Mouse (Mus musculus) stomach, embryonic 16.5 days (tissue): Measurements from ENCODE around the gene Dip2b. TPM values are rescaled to one million over a fixed set of nuclear protein-coding genes. Genes with fewer than 3 reads are reported as not detected.

ENCODE experiments used
- ATAC-seq: fragments of 200-750 bp; cut with Nextera tagmentation; 2 replicates; pipeline ENCODE4 v1.8.0; 2017; ENCODE audit warnings: moderate number of reproducible peaks, moderate TSS enrichment; ENCODE audit not compliant: insufficient read depth, low FRiP score
- H3K27ac ChIP-seq: fragments of 300-500 bp; sonication (generic); 2 replicates; pipeline ENCODE4 v1.5.1; 2014; ENCODE audit warnings: low read length
- H3K27me3 ChIP-seq: fragments of 300-500 bp; sonication (generic); 2 replicates; pipeline ENCODE4 v1.6.1; 2014; ENCODE audit warnings: low read length, control low read depth, mixed read lengths; ENCODE audit not compliant: control insufficient read depth, insufficient read depth
- H3K36me3 ChIP-seq: fragments of 300-500 bp; sonication (generic); 2 replicates; pipeline ENCODE4 v1.6.1; 2014; ENCODE audit warnings: low read length; ENCODE audit not compliant: control insufficient read depth, insufficient read depth
- H3K4me1 ChIP-seq: fragments of 300-500 bp; sonication (generic); 2 replicates; pipeline ENCODE4 v1.6.1; 2014; ENCODE audit warnings: low read length, control low read depth, mixed read lengths; ENCODE audit not compliant: control insufficient read depth, insufficient read depth
- H3K4me2 ChIP-seq: fragments of 300-500 bp; sonication (generic); 2 replicates; pipeline ENCODE4 v1.6.1; 2014; ENCODE audit warnings: low read depth, low read length, mixed read lengths
- H3K4me3 ChIP-seq: fragments of 300-500 bp; sonication (generic); replicated peaks from 2 replicates; pipeline ENCODE4 v1.5.1; 2014; ENCODE audit warnings: mild to moderate bottlenecking, low read length
- H3K9ac ChIP-seq: fragments of 300-500 bp; sonication (generic); 2 replicates; pipeline ENCODE4 v1.6.1; 2014; ENCODE audit warnings: low read length
- H3K9me3 ChIP-seq: fragments of 300-500 bp; sonication (generic); replicated peaks from 2 replicates; pipeline ENCODE4 v1.6.1; 2016; ENCODE audit warnings: low read length, control low read depth; ENCODE audit not compliant: control insufficient read depth
- WGBS: fragments of 180-500 bp; shearing (Covaris S2); extraction: QIAGEN DNeasy Blood & Tissue Kit; methylation state at CpG from one replicate; pipeline ENCODE4 v1.1.7; 2014; 5-methylcytosine and 5-hydroxymethylcytosine counted together
- polyA plus RNA-seq: library from polyadenylated mRNA; unstranded; fragments of >200 nt; fragmentation: Nextera tagmentation; extraction: Ambion mirVana; gene quantifications from 2 replicates; pipeline ENCODE4 v1.2.1, GENCODE M21; 2015

Gene Dip2b
- polyA plus RNA-seq, 1 experiment from 2014 or later = 10.4 TPM

GRCm38 (mm10) chr15:100188962-100189404 lies 150.5 kb downstream of the Dip2b start:
- 46% methylated on average over 14 of the region's 14 CpGs for WGBS
- H3K4me3 ChIP-seq = no peak overlapping the region
- no peaks in the 10 kb centered on the region for H3K27me3 ChIP-seq
- no peak overlapping the region for H3K9ac ChIP-seq
- H3K9me3 ChIP-seq = no peaks in the 10 kb centered on the region
- peak overlapping the region; percentile 30; the same call in 1 of the 2 replicates for H3K27ac ChIP-seq
- H3K36me3 ChIP-seq = peaks cover 7% of the 10 kb centered on the region; the same call in 1 of the 2 replicates
- ATAC-seq = no peak; the same call in 1 of the 2 replicates
- H3K4me2 ChIP-seq = no peak overlapping the region
- peaks cover 7% of the 10 kb centered on the region; the same call in 1 of the 2 replicates for H3K4me1 ChIP-seq

- H3K36me3 ChIP-seq = peaks cover 7% of the 10 kb centered on the region; the same call in 1 of the 2 replicates
Measured at GRCm38 (mm10) chr15:100190083-100190482, 151.6 kb downstream of the Dip2b start.

GRCm38 (mm10) chr15:100198983-100199745 lies 160.7 kb downstream of the Dip2b start:
- Histone ChIP-seq H3K36me3 (peaks cover 9% of the 10 kb centered on the region; the same call in 1 of the 2 replicates), H3K27ac (no peak overlapping the region), H3K9me3 (no peaks in the 10 kb centered on the region), H3K4me2 (no peak overlapping the region), H3K4me1 (no peaks in the 10 kb centered on the region), H3K27me3 (no peaks in the 10 kb centered on the region), H3K9ac (no peak overlapping the region), H3K4me3 (no peak overlapping the region)
- no peak for ATAC-seq
- WGBS = 87% methylated on average over 11 of the region's 11 CpGs

More at GRCm38 (mm10) chr15:100190083-100190482, 151.6 kb downstream of the Dip2b start:
- no peak overlapping the region for H3K4me2 ChIP-seq
- H3K27me3 ChIP-seq = no peaks in the 10 kb centered on the region
- no peak overlapping the region for H3K4me3 ChIP-seq
- 81% methylated on average over 5 of the region's 5 CpGs for WGBS
- no peaks in the 10 kb centered on the region for H3K9me3 ChIP-seq
- no peak overlapping the region for H3K9ac ChIP-seq
- peak overlapping the region; percentile 17; the same call in 1 of the 2 replicates for H3K27ac ChIP-seq
- H3K4me1 ChIP-seq = peaks cover 7% of the 10 kb centered on the region; the same call in 1 of the 2 replicates
- ATAC-seq = no peak

- no peak overlapping the region for H3K4me2 ChIP-seq
- H3K36me3 ChIP-seq = peaks cover 9% of the 10 kb centered on the region; the same call in 1 of the 2 replicates
- H3K9me3 ChIP-seq = no peaks in the 10 kb centered on the region
- H3K4me3 ChIP-seq = no peak overlapping the region
- H3K27ac ChIP-seq = no peak overlapping the region
- H3K4me1 ChIP-seq = no peaks in the 10 kb centered on the region
- WGBS = 68% methylated on average over 3 of the region's 3 CpGs
- H3K27me3 ChIP-seq = no peaks in the 10 kb centered on the region
- ATAC-seq = no peak
- H3K9ac ChIP-seq = no peak overlapping the region
Measured at GRCm38 (mm10) chr15:100199790-100200189, 161.3 kb downstream of the Dip2b start.

GRCm38 (mm10) chr15:100201806-100202205 lies 163.3 kb downstream of the Dip2b start:
- H3K36me3 ChIP-seq = peaks cover 3% of the 10 kb centered on the region; the same call in 1 of the 2 replicates

GRCm38 (mm10) chr15:100202431-100203015 lies 164.1 kb downstream of the Dip2b start:
- H3K27ac ChIP-seq = no peak overlapping the region
- no peaks in the 10 kb centered on the region for H3K27me3 ChIP-seq
- no peak overlapping the region for H3K4me3 ChIP-seq
- no peaks in the 10 kb centered on the region for H3K9me3 ChIP-seq
- H3K9ac ChIP-seq = no peak overlapping the region
- H3K4me1 ChIP-seq = no peaks in the 10 kb centered on the region
- H3K4me2 ChIP-seq = no peak overlapping the region
- WGBS = 86% methylated on average over 4 of the region's 4 CpGs
- peaks cover 4% of the 10 kb centered on the region; the same call in 1 of the 2 replicates for H3K36me3 ChIP-seq
- ATAC-seq = no peak

More at GRCm38 (mm10) chr15:100201806-100202205, 163.3 kb downstream of the Dip2b start:
- Histone ChIP-seq H3K27me3 (no peaks in the 10 kb centered on the region), H3K27ac (no peak overlapping the region), H3K4me2 (no peak overlapping the region), H3K9ac (no peak overlapping the region), H3K4me3 (no peak overlapping the region), H3K9me3 (no peaks in the 10 kb centered on the region), H3K4me1 (no peaks in the 10 kb centered on the region)
- no peak for ATAC-seq
- 90% methylated on average over 3 of the region's 3 CpGs for WGBS

GRCm38 (mm10) chr15:100204574-100204973 lies 166.1 kb downstream of the Dip2b start:
- Histone ChIP-seq H3K27ac (peak overlapping the region; percentile 57), H3K4me1 (no peaks in the 10 kb centered on the region), H3K36me3 (peaks cover 5% of the 10 kb centered on the region; the same call in 1 of the 2 replicates), H3K27me3 (no peaks in the 10 kb centered on the region), H3K9me3 (no peaks in the 10 kb centered on the region), H3K9ac (no peak overlapping the region; the same call in 1 of the 2 replicates), H3K4me3 (no peak overlapping the region), H3K4me2 (no peak overlapping the region)
- 79% methylated on average over 1 of the region's 1 CpGs for WGBS
- ATAC-seq = no peak

- Histone ChIP-seq H3K9me3 (no peaks in the 10 kb centered on the region), H3K36me3 (peaks cover 18% of the 10 kb centered on the region), H3K4me3 (no peak overlapping the region), H3K27me3 (no peaks in the 10 kb centered on the region), H3K4me2 (no peak overlapping the region), H3K9ac (no peak overlapping the region), H3K4me1 (no peaks in the 10 kb centered on the region), H3K27ac (no peak overlapping the region)
- ATAC-seq = no peak
- WGBS = 92% methylated on average over 3 of the region's 3 CpGs
Measured at GRCm38 (mm10) chr15:100210013-100210412, 171.5 kb downstream of the Dip2b start.

- H3K4me3 ChIP-seq = no peak overlapping the region
- H3K9ac ChIP-seq = no peak overlapping the region
- WGBS = 91% methylated on average over 2 of the region's 2 CpGs
- H3K36me3 ChIP-seq = peaks cover 13% of the 10 kb centered on the region
- ATAC-seq = no peak
- H3K27ac ChIP-seq = no peak overlapping the region
- no peak overlapping the region for H3K4me2 ChIP-seq
- no peaks in the 10 kb centered on the region for H3K27me3 ChIP-seq
- H3K9me3 ChIP-seq = no peaks in the 10 kb centered on the region
- H3K4me1 ChIP-seq = no peaks in the 10 kb centered on the region
Measured at GRCm38 (mm10) chr15:100213339-100213738, 174.9 kb downstream of the Dip2b start.
